Mouse (Mus musculus) mouse trophoblast stem cell (cell line): ENCODE results near the gene Actr1a.

Experiments
- in situ Hi-C, 2 experiments: fragments of 300-500 bp; cut with MseI, MboI; formaldehyde crosslinking; loops; 2 replicates in 1 of 2; 3 replicates in 1 of 2; pipeline ENCODE4 v1.15.1; 2025

Gene Actr1a

DNA sequence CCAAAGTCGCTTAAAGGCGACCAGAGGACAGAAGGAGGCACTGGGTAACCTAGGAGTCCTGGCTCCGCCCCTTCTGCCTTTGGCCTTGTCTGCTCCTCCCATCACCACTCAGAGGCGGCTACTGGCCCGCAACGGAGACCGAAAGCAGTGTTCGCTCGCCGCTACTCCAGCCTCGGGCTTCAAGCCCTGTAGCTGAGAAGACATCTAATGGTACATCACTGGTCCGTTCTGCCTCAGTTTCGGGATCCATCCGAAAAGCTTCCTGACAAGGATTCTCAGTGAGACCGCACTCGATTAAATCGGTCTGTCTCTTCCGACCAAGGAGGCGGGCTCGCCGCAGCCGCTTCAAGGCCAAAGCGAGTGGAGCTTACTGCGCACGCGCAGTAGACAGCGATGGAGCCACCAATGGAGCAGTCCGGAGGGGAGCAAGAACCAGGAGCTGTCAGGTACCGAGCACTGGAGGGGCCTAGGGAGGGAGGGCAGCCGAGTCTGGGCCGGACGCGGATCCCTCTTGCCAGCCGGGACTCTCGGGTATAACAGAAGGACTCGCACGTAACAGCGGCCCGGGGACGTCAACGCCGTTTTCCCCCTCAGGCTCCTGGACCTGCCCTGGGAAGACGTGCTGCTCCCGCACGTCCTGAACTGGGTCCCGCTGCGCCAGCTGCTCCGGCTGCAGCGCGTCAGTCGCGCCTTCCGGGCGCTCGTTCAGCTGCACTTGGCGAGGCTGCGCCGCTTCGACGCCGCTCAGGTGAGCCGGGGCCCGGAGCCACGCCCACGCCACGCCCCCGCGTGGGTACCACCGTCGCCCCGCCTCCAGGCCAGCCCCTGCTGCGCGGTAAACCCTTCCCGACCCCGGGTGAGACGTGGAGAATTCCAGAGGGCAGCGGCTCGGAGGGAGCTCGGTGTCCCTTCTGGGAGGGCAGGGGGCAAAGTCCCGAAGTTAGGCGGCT is 67.2 kb downstream of the Actr1a start, which contains the start of gene Fbxl15:
Gene Fbxl15 (plus strand): TSS at position 104 of the 950 bp plus-strand sequence.
- in situ Hi-C loops, result no loop called here

GRCm38 (mm10) chr19:46327531-46328064 is 68.0 kb downstream of the Actr1a start:
- in situ Hi-C loops, result no loop called here
